Mouse (Mus musculus): ENCODE results near the gene Pkp3. TPM values are rescaled to one million over a fixed set of nuclear protein-coding genes. Genes with fewer than 3 reads are reported as not detected.
"Not testable (repeated sequence)": the region's sequence is repeated elsewhere in the genome, so short reads cannot be mapped to it uniquely, and the experiment has no call there.

Gene Pkp3
- not detected for total RNA-seq (2021)

DNA sequence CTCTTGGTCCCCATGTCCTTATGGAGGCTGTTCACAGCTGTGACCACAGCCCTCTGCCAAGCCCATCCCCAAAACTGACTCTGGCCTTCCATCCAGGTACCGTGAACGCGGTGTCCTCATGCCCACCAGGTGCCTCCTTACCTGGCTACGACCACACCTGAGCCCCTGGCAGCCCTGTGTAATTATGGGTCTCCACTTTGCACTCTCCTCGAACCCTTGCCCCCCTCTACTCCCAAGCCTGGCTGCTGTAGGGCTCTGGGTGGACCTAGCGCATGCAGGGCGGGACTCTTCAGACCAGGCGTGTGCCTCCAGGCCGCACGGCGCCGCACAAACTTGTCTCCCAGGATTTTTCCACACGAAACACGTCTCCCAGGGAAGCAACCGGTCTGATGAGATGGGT lies at the start of gene Pkp3:
Gene Pkp3 (plus strand): TSS at position 378 of the 400 bp plus-strand sequence.
- no peak for DNase-seq (ENCODE audit: low spot score in 2 of 2)
- intact Hi-C loops (cut with DNase I): no loop called here

DNA sequence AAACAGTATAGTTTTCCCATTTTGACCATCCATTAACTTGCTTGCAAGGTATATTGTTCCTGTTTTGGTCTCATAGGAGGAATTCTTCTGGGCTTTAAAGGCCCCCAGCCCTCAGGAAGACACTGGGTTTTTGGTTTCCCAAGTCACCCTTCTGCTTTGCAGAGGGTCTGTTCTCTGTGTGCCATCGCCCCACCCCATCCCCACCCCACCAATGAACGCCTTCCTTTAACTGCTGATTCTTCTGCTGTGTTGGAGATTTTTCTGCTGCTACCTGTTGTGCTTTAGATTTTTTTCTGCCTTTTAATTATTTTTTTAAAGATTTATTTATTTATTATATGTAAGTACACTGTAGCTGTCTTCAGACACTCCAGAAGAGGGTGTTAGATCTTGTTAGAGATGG lies 49.2 kb upstream of the Pkp3 start, which contains the start of gene Gm17387:
Gene Gm17387 (plus strand): TSS at position 301 of the 400 bp plus-strand sequence.
- intact Hi-C loops (cut with DNase I): no loop called here
- DNase-seq (ENCODE audit: low spot score in 2 of 2): no peak

DNA sequence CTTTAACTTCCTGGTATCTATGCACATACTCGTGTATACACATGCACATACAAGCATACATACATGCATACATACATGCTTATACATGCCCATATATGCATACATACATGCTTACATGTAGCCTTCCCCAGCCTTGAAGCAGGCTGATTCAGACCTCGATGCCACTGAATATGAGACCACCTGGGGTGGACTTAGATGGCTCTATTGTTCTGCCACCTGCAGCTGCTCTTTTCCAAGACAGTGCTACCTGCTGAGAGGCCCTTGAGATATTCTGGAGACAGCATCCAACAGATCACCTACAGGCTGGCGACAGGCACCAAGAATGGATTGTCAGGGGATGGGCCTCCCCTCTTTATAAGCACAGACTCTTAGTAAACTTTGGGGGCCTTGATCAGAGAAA lies 47.6 kb upstream of the Pkp3 start:
- intact Hi-C loops (cut with DNase I): no loop called here
- no peak for DNase-seq (ENCODE audit: low spot score in 2 of 2)

DNA sequence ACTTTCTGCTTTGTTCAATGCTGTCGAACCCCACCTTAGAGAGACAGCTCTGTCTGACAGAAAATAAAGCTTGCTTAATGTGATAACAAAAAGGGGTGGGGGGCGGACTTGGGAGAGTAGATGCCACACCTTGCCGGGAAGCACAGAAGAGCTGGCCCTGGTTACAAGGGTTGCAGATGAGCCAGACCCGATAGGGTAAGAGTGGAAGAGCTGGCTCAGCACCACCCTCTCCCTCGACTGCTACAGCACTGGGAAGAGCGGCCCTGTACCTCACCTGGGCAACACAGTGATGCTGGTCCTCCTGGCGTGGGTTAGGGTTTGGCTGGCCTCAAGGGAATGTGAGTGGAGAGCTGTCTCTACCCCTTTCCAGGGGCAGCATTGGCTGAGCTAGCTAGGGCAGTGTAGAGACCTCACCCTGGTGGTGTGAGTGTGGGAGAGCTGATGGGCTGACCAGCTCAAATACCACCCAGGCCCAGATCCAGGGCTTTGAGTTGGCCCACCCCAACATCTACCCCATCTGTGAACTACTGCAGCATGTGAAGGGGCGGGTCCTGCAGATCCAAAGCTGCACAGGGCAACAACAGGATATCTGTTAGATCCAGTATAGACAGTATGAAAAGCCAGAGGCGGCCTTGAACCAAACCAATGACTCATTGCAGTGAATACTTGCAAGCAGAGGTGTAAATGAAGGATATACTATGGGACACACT lies 45.4 kb upstream of the Pkp3 start:
- intact Hi-C loops (cut with DNase I): no loop called here
- DNase-seq (ENCODE audit: low spot score in 2 of 2): no peak

DNA sequence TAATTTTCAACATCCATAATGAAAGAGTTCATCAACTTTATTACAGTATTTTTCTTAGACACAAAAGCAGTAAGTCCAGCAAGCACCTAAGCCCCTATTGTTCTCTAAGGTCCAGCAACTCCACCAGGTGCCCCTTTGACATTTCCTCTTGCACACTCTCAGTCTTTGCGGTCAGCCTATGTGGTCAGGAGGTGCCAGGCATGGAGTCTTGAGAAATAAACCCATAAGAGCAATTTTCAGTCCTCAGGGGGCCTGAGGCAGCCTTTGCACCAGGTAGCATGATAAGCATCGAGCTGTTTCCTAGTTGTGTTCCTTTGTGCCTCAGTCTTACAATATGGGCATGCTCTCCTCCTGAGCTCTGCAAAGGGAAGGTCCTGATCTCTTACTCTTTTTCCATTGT lies 41.4 kb upstream of the Pkp3 start:
- intact Hi-C loops (cut with DNase I); DNase-seq (ENCODE audit: low spot score in 2 of 2): not testable (repeated sequence)

DNA sequence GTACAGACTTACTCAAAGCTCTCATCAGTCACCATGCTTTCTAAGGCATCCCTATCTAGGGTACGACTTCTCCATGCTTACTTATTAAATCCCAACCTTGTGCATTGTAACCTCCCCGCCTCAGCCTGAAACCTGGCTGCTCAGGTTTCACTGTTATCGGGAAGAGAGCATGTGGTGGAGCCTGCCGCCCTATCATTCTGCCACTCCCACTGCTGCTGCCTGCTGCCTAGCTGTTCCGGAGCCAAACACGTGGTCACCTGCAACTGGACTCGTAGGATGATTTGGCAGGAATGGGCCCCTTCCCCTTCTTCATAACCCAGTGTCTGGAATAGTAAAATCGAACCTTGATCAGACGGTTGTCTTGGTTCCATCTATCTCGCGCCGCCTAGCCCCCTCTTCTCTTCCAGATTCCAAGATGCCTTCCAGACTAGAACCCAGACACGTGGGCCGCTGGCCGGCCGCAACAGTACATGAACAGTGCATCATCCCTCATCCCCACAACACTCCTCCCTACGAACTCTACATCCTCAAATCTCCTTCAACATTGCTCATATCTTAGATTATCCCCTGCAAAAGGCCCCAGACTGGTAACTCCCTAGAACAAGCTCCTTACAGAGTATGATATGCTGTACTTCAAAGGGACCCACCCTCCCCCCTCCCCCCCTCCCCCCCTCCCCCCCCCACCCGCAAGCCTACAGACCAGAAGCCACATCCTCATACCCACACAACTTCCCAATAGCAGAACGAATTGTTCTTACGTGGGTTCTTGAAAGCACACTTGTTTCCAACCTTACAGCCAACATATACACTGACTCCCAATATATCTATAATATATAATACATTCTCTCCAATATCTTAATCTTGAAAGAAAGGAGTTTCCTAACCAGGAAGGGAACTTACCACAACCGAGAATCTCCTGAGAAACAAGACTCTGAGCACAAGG lies 39.7 kb upstream of the Pkp3 start:
- intact Hi-C loops (cut with DNase I): no loop called here
- DNase-seq (ENCODE audit: low spot score in 2 of 2): no peak

DNA sequence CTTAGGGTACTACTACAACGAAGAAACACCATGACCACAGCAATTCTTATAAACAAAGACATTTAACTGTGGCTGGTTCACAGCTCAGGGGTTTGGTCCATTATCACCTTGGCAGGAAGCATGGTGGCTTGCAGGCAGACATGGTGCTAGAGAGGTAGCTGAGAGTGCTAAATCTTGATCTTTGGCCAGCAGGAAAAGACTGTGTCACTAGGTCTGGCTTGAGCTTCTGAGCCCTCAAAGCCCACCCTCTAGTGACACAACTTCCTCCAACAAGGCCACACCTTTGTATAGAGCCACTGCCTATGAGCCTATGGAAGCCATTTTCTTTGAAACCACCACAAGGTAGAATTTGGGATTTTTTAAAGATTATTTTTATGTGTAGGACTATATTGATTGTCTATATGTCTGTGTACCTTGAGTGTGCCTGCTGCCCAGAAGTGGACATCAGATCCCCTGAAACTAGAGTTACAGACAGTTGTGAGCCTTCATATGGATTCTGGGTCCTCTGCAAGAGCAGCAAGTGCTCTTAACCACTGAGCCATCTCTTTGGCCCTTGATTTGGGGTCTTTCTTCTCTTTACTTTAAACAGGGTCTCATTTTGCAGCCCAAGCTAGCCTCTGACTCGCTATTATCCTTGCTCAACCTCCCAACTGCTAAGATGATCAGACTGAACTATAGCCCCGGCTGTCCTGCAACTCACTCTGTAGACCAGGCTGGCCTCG lies 38.5 kb upstream of the Pkp3 start:
- no peak for DNase-seq (ENCODE audit: low spot score in 2 of 2)
- intact Hi-C loops (cut with DNase I): no loop called here

DNA sequence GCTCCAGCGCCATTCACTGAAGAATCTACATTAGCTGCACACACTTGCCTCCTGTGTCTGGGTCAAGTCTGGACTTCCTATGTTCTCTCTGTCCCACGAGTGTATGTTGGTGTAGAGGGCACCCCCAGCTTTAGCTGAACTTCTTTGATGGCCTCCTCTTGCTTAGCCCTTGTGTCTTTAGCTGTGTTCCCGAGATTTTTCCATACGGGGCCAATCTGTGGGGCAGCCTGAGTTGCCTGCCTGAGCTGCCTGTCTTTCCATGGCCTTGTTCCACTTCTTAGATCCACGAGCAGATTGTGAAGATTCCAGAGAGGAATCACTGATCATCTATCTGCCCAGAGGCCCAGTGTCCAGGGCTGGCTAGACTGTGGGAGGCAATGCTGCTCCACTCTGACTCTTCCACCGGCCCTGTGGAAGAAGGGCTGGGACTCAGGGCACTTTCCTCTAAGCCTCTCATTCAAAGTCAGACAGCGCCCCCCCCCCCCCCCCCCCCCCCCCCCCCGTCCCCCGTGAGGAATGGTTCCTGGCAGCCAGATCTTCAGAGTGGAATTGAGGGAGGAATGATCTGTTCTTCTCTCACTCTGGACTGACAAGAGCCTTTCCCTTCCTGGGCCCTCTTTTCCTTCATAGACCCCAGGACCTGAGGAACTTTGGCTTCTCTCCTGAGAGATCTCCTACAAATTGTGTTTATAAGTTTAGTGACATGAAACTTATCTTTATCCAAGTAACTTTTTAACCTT lies 37.0 kb upstream of the Pkp3 start:
- intact Hi-C loops (cut with DNase I): no loop called here
- no peak for DNase-seq (ENCODE audit: low spot score in 2 of 2)

DNA sequence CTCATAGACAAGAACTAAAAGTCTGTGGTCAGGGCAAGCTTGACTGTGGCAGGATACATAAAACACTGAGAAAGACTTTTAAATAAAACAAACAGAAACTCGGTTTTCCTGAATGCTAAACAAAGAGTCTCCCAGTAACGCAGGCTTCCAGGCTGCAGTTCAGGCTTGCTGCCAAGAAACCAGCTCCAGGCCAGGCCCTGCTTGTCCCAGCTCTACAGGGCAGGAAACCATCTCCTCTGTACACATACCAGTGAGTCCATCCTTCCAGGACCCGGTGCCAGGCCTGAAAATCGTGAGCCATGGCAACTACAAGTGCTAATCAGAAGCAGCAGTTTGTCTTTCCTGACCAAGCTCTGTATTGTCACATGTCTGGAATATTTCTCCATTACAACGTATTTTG lies 36.4 kb upstream of the Pkp3 start:
- intact Hi-C loops (cut with DNase I): no loop called here
- peak in 1 of 2 experiments; percentile 14 for DNase-seq (ENCODE audit: low spot score in 2 of 2)

DNA sequence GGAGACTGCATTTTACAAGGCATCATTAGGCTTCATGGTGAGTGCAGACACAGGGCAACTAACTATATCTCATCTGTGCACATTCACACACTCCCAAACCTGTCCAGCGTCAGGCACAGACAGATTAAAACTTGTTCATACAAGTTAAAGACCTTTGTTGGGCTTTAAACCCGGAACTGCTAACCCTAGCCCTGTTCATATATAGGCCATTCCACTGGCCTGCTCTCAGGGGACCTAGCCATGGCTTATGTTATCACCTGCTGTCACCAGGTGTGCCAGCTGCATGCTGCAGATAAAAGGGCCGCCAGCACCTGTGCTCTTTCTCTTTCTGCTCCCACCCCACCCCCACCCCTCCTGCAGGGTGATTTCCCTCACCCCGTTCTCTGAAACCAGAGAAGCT lies 35.5 kb upstream of the Pkp3 start:
- DNase-seq (ENCODE audit: low spot score in 2 of 2): no peak
- intact Hi-C loops (cut with DNase I): no loop called here

DNA sequence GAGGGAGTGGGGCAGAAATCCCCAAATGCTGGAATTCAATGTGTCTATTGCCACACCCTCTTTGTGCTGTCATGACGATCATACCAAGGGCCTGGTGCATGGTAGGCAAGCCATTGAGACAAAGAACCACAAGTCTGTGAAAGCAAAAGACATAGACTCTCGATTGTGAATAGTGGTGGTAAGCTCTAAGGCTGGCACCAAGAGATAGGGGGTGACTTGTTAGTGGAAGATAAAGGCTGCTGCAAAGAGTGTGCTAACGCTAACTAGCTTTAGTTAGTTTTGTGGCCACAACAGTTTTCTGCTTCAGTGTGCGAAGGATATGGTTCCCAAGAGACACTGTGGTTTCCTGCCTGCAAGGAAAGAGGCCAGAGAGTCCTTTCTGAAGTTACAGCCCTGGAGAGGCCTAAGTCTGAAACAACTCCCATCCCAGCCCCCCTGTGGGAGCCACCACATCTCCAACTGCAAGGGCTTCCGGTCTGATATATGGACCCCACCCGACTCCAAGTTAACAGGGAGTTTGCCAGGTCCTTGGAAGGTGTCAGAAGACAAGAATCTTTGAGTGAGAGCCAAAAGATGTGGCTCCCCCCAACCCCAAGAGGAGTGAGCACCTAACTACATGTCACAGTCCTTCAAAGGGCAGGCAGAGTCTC lies 31.0 kb upstream of the Pkp3 start:
- intact Hi-C loops (cut with DNase I): no loop called here

DNA sequence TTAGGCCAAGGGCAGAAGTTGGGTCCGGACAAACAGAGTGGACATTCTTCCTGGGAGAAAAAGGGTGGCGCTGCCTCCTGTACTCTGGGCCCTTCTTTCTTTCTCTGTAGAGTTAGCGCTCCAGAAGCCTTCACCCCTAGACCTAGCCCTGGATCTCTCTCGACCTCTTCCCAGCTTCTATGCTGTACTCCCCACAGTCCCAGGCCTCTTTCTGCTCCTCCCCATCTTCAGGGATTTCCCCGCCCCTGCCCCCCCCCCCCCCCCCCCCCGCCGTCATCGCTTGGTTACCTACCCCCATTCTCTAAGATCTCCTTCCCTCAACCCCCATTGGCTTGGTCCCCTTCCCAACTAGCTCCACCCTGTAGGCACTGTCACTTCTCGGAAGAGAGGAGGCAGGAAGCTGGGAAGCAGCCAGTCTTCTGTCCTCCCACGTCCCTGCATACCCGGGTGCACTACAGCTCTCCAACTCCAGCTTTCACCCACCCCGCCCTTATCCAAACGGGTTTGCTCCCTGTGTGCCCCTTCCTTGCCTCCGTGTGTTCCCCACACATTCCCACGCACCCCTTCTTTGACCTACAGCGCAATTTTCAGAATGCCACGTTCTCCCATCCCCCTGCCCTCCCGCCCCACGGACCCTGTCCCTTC lies 30.3 kb upstream of the Pkp3 start:
- intact Hi-C loops (cut with DNase I): loop anchor here (1.0 to 2.0 kb wide), 4 partner anchors 39 to 204 kb away; no protein-coding TSS in a partner anchor
- peak; percentile 68 to 75 for DNase-seq (ENCODE audit: low spot score in 2 of 2)

More for the DNA sequence above, 31.0 kb upstream of the Pkp3 start:
- DNase-seq (ENCODE audit: low spot score in 2 of 2): no peak

DNA sequence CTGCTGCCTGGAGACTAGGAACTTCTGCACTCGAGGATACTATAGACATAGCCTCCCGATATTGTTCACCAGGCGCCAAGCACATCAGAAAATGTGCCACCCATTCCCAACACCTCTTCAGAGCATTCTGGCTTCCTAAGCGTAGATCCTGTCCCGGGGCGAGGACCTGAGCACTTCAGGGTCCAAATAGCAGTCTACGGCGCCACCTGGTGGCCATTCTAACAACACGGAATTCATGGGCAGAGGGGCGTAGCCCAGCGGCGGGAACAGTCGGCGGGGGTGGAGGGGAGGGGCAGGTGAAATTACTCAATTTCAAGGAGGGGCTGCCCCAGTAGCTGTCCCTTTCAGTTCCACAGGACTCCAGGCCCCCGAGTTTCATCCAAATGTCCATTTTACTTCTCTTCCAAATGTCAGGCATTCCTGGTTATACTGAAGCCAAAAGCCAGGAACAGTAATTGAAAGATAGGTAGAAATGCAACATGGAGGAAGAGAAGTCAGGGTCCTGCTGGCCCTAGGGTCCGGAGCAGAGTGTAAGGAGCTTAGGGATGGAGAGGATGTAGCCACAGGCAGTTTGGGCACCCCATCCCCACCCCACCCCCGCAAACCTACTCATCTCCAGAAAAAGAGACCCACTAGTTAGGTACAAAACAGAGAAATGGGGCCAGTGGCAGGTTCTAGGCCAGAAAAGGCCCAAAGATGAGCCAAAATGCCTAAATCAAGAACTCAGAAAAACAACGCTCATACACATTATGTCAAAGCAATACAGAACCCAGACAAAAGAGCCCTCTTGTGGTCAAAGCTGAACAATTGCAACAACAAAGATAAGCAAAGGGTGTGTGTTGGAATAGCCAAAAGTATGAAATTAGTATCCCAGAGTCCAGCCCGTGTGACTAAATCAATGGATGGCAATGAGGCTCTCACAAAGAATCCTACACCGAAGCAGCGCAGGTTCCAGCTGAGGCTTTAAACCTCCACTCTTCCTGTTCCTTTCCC lies 29.5 kb upstream of the Pkp3 start:
- intact Hi-C loops (cut with DNase I): loop anchor here (1.0 to 2.0 kb wide), 4 partner anchors 40 to 205 kb away; no protein-coding TSS in a partner anchor
- peak; percentile 84 to 87 for DNase-seq (ENCODE audit: low spot score in 2 of 2)

DNA sequence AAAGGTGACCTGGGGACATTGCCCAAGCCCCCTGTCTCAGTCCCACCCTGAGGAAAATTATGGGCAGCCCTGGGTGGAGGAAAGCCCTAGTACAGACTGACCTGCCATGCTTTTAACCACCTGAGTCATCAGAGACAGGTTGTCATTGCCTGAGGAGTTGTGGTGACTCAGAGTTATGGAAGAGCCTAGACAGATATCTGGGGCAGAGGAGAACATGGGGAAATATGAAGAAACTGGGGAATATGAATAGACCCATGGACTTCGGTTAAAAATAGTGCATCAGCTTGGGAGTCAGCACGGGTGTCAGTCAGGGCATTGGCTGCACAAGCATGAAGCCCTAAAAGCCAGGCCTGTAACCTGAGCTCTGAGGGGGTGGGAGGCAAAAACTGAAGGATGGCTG lies 28.7 kb upstream of the Pkp3 start:
- intact Hi-C loops (cut with DNase I): loop anchor here (2.0 kb wide), 1 partner anchor 41 kb away; no protein-coding TSS in a partner anchor
- DNase-seq (ENCODE audit: low spot score in 2 of 2): no peak

DNA sequence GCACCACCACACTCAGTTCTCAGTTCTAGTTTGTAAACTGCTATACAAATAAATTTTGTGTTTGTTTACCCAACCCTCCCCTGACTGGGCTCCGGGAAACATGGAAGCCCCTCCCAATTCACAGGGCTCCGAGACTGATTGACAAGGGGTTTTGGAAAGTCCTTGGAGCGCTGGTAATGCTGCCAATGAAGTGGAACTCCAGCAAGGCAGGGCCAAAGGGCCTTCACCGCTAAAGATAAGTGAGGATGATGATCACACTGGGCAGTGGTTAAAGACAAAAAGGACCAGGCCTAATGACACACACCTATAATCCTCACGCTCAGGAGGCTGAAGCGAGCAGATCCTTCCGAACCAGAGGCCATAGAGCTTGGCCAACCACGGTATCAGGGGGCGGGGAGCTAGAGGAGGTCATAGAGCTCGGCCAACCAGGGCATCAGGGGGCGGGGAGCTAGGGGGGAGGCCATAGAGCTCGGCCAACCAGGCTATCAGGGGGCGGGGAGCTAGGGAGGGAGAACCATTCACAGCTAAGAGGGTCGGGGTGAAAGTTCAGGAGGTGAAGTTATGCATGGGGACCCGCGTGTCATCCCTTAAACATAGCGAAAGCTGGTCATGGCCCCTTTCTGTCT lies 26.8 kb upstream of the Pkp3 start:
- intact Hi-C loops (cut with DNase I): no loop called here
- DNase-seq (ENCODE audit: low spot score in 2 of 2): no peak

DNA sequence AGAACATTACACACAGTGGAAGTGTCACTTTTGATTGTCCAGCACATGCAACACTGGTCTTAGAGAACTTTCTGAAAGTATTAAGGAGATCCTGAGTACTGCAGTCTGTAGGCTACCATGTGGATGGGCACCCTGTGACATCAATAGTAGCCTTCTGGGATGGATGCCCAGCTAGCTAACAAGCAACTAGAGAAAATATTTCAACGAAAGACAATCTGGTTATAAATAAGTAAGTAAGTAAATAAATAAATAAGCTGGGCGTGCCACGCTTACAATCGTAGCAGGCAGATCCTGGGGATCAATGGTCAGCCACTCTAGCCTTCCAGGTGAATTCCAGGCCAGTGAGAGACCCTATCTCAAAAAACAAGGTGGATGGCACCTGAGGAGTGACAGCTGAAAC lies 26.0 kb upstream of the Pkp3 start:
- no peak for DNase-seq (ENCODE audit: low spot score in 2 of 2)
- intact Hi-C loops (cut with DNase I): no loop called here

DNA sequence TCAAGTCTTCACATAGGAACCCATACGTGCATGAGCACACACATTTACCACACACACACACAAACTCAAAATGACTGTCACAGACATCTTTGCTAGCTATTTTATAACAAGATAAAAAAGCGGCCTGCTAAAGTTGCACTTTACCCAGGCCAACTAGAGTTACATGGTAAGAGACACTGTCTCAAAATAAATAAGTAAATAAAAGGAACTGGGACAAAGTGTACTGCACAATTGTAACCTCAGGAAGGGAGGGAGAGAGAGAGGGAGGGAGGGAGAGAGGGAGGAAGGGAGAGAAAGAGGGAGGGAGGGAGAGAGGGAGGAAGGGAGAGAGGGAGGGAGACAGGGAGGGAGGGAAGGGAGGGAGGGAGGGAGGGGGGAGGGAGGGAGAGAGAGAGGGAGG lies 25.6 kb upstream of the Pkp3 start:
- intact Hi-C loops (cut with DNase I): no loop called here
- no peak for DNase-seq (ENCODE audit: low spot score in 2 of 2)

All from left cerebral cortex, postnatal 36 days (tissue).